Mouse (Mus musculus): ENCODE measurements around the gene Otud3.
A peak's percentile ranks its signal among the peaks of the same experiment; 100 is the strongest.

GRCm38 (mm10) chr4:138863344-138863998 lies 50.3 kb downstream of the Otud3 start, which contains the start of gene Pla2g5:
- no peak for TF ChIP-seq CTCF (IDR thresholded peaks at IDR 0.05; ENCODE audit: control insufficient read depth, insufficient read depth, insufficient replicate concordance, low read depth, low read length)
- peak; percentile 62; the same call in 1 of the 2 replicates for TF ChIP-seq POLR2A (IDR thresholded peaks at IDR 0.05; ENCODE audit: control insufficient read depth, low read depth, low read length)

Measured in testis, adult 2 months (tissue).